Mouse (Mus musculus) c-Kit-negative CD71-positive TER-119-positive erythroid progenitor cells, embryonic 14.5 days (primary cell): ENCODE results near the gene Jak1.

Source experiments
- DNase-seq: peaks from one replicate; pipeline ENCODE4 v3.0.0-alpha.2; 2013; ENCODE audit warnings: low read depth, low spot score

Jak1 gene

GRCm38 (mm10) chr4:101239313-101240162 lies 25.5 kb downstream of the Jak1 start:
- no peak for DNase-seq

DNA sequence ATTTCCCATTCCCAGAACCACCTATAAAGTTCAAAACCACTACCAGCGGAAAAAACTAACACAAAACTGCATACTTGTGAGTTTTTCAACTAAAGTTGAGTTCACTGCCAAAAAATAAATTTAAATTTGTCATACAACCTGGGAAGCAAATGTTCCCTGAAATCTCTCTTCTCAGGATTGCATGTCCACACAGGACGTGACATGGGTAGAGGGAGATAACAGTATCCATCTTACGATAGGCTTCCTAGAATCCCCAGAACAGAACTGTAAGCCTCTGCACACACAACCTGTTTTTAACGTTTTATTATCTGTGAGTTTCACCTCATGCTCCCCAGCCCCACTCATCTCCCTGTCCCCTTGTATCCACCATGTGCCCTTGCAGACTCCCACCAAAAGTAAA lies 26.5 kb downstream of the Jak1 start:
- no peak for DNase-seq

- DNase-seq = no peak
Measured at GRCm38 (mm10) chr4:101236797-101237196, 28.3 kb downstream of the Jak1 start.

DNA sequence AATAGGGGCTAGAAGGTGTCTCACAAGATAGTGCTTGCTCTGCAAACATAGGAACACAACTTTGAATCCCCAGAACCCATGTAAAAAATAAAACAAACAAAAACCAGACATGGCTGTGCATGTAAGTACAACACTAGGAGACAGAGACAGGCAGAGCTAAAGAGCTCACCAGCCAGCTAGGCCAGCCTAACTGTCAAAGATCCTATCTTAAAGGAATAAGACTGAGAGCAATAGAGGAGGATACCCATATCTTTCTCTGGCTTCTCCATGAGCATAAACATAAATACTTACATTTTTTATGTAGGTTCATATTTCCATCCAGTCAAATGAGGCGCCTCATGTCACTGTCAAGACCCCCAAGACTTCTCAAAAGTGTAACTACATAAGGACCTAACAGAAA lies 29.1 kb downstream of the Jak1 start:
- no peak for DNase-seq

GRCm38 (mm10) chr4:101234753-101235152 lies 30.3 kb downstream of the Jak1 start:
- no peak for DNase-seq

- no peak for DNase-seq
Measured at GRCm38 (mm10) chr4:101234332-101234731, 30.8 kb downstream of the Jak1 start.

GRCm38 (mm10) chr4:101230621-101231020 lies 34.5 kb downstream of the Jak1 start:
- DNase-seq = no peak

DNA sequence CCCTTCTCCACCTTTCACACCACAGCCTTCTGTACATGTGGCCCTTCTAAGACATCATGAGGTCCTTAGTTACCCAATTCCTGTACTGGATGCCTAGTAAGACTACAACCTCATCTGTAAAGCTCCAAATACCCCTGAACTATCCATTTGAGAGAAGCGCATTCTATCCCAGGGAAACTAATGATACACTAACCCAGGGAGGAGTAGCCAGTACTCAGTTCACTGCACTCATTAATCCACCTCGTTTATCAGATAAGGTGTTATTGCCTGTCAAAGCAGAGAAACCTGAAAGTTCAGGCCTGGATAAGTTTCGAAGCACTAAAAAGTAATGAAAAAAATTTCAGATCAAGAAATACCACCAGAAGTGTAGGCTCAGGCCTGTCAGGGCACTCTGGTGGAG lies 37.7 kb downstream of the Jak1 start:
- DNase-seq = no peak

DNA sequence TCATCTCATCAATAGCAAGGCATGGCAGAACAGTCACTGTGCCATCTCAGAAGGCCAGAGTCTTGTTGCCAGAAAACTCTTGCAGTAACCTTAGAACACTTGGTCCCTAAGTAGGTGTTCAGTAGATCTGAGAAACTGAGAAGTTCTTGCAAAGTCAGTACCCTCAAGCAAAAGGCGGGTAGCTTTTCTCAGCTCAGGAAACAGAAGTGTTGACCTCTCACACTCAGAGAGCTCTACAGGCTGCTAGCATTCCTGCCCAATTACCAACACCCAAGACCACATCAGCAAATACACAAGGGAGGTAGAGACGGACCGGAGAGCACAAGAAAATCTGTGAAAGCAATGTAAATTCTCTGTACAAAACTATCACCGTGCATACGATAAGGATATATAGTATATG lies 39.1 kb downstream of the Jak1 start:
- no peak for DNase-seq

DNA sequence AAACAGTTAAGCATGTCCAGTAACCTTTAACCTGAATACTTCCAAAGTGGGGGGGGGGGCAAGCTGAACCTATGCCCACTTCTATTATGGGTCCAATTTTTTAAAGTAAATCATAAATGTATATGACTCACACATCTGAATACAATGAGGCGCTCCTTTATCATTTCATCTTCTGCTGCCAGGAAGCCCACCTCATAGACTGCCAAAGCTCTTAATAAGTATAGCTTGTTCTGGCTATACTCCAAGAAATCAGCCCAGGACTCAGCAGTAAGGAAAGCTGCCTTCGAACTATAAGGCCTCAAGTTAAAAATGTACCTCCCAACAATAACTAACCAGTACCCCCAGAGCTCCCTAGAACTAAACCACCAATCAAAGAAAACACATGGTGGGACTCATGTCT lies 44.1 kb downstream of the Jak1 start:
- DNase-seq = no peak

GRCm38 (mm10) chr4:101219839-101220238 lies 45.2 kb downstream of the Jak1 start:
- no peak for DNase-seq

- DNase-seq = no peak
Measured at GRCm38 (mm10) chr4:101217026-101217540, 48.0 kb downstream of the Jak1 start.

GRCm38 (mm10) chr4:101216286-101216685 lies 48.8 kb downstream of the Jak1 start:
- DNase-seq = no peak

DNA sequence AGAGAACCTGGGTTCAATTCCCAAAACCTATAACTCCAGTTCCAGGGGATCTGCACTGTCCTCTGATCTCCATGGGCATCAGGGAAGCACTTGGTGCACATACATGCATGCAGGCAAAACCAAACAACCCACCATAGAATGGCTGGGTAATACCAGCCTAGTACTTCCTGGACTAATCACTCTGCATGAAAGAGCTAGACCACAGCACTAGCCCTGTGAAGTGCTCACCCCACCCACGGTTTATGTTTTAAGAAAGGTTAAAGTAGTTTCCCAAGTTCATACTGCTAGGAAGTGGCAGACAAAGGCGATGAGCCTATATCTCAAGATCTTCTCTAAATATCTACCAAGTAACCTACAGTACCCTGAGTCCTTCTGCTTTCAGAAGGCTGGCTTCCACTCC lies 51.6 kb downstream of the Jak1 start:
- no peak for DNase-seq

DNA sequence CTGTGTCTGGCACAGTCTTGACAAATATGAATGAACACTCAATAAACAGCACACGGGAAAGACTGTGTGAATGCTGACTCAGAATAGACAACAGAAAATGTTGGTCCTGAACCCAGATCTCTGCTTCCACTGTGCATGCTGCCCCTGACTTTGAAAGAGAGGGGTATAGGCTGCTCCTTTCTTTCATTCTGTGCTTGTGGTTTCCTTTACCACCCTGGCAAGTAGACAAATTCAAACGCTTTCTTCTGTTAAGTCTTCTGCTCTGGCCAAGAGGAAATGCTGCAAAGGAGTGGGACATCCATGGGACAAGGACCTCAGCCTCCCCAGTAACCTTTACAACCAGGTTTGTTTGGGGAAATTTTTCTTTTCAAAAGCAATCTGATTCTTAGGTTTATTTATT lies 57.6 kb downstream of the Jak1 start:
- DNase-seq = no peak

DNA sequence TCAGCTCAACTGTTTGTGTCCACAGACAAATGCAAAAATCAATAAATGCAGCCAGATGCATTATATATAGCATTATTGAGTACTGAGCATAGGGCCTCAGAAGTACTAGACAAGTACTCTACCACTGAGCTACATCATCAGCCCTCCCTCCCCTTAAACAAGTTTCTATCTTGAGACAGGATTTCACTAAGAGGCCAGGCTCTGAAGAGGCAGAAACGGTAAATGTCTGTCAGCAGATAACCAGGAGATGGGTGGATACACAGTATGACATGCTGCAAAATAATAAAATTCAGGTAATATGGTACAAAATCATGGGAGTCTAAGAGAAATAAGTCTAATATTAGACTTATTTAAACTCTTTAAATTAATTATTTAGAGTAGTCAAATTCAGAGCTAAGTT lies 61.6 kb downstream of the Jak1 start:
- no peak for DNase-seq

DNA sequence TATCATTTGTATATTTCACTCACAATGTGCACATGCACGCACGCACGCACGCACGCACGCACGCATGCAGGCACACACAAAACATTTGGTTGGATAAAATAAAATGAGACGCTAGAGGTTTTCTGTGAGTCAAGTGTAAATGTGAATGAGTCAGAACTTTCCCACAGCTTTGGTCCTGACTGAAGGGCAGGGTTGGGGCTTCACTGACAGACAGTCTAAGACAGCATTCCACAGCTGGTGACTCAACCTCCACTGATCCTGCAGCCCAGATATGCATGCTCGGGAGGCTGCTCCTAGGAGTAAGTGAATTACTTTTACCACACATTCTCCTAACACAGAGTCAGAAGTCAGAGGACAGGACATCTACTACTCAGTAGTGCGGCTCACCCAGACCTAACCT lies 62.5 kb downstream of the Jak1 start:
- DNase-seq = no peak

DNA sequence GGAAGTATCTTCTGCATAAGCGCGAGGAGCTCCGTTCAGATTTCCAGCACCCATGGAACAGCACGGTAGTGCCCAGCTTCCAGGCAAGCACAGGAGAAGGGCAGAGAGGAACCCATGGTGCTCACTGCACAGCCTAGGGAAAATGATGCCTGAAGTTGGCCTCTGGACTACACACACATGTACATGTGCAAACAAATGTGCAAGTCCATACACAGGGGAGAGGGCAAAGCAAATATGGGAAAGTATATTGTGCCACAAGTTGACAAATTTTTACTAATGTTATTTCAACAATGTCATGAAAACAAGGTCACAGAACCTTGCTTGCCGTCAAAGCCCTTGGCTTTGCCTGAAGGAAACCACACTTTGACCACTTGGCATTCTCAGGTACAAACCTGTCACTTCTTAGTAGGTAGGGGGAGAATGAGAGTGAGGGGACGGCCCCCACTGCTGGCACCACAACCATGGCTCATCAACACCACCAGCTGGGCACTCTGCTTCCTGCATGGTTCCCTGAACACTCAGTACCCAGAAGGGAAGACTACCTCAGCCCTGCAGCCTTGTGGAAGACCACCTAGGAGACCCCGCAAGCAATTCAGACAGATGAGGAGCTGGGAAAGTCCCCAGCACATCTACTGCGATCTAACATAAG lies 65.5 kb downstream of the Jak1 start:
- DNase-seq = no peak

GRCm38 (mm10) chr4:101198333-101198732 lies 66.7 kb downstream of the Jak1 start:
- DNase-seq = no peak

- DNase-seq = no peak
Measured at GRCm38 (mm10) chr4:101197421-101198170, 67.5 kb downstream of the Jak1 start.

DNA sequence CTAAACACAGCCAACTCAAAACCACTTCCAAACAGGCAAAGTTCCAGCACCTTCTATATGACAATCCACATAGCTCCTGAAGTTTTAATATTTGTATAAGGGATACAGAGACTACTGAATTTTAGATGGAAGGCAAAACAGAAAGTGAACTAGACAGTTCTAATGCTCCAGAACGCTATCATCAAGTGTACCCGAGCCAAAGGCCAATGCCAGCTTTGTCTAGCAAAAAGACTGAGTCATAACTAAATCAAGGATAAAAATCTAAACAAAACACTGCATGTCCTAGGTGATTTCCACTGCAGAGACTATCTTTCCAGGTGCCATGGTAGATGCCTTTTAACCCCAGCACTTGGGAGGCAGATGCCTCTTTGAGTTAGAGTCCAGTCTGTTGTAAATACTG lies 68.7 kb downstream of the Jak1 start:
- no peak for DNase-seq

DNA sequence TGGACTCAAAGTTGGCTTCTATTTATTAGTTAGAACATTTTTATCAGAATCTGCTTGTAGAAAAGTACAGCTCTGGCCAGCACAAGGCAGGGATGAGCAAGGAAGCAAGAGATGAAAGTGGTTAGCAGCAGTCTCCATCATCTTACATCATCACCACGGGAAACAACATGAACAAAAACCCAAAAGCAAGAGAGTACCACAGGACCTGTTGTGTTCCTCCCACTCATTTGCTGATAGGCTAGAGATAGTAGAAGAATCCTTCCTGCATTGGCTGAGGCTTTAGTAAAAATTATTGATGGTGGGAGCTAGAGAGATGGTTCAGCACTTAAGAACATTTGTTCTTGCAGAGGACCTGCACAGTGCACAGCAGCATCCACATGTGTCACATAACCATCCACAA lies 70.9 kb downstream of the Jak1 start:
- DNase-seq = no peak
